Mouse (Mus musculus): Measurements from ENCODE around the gene Ptafr. TPM values are rescaled to one million over a fixed set of nuclear protein-coding genes. Genes with fewer than 3 reads are reported as not detected.

Ptafr gene
- 11.8 TPM for polyA plus RNA-seq (2014; fragmentation: Illumina TruSeq; extraction: RNeasy Lipid Tissue Mini Kit (QIAGEN cat#74804); ENCODE audit: low read depth, low replicate concordance)

DNA sequence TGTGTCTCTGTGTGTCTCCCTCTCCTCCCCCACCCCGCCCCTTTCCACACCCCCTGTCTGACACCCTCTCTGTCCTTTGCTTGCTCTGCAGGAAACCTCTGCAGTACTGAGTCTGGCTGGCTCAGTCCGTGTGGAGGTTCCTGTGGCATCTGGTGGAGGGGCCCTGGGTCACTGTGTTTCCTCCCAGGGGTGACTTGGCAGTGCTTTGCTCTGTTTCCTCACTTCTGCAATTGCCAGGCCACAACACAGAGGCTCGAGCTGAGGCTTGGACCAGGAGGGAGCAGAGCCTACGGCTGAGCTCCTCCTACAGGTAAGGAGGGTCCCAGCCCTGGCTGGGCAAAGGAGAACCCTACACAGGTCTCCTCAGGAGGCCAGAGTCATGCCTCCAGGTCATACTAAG, at the start of gene Ptafr:
Gene Ptafr (plus strand): TSS at position 103 of the 400 bp plus-strand sequence.

GRCm38 (mm10) chr4:132532981-132533916, 30.6 kb upstream of the Ptafr start, which contains the start of gene Atpif1:
Gene Atpif1, minus strand, starts transcription at chr4:132533659.

GRCm38 (mm10) chr4:132535406-132536121, 28.3 kb upstream of the Ptafr start, which contains the start of gene Dnajc8:
Gene Dnajc8, plus strand, starts transcription at chr4:132535550.

Other genes with a start within 250 kb of the Ptafr start
- 54.9 TPM for gene Trnau1ap, start 234.5 kb upstream of the Ptafr start, polyA plus RNA-seq (2014; fragmentation: Illumina TruSeq; extraction: RNeasy Lipid Tissue Mini Kit (QIAGEN cat#74804); ENCODE audit: low read depth, low replicate concordance)
- 16.3 TPM for gene Rcc1, start 210.5 kb upstream of the Ptafr start, polyA plus RNA-seq (2014; fragmentation: Illumina TruSeq; extraction: RNeasy Lipid Tissue Mini Kit (QIAGEN cat#74804); ENCODE audit: low read depth, low replicate concordance)
- gene Phactr4, start 141.6 kb upstream of the Ptafr start, polyA plus RNA-seq (2014; fragmentation: Illumina TruSeq; extraction: RNeasy Lipid Tissue Mini Kit (QIAGEN cat#74804); ENCODE audit: low read depth, low replicate concordance) = 18.6 TPM
- gene Med18, start 100.1 kb upstream of the Ptafr start, polyA plus RNA-seq (2014; fragmentation: Illumina TruSeq; extraction: RNeasy Lipid Tissue Mini Kit (QIAGEN cat#74804); ENCODE audit: low read depth, low replicate concordance) = 6.1 TPM
- 23.7 TPM for gene Sesn2, start 53.6 kb upstream of the Ptafr start, polyA plus RNA-seq (2014; fragmentation: Illumina TruSeq; extraction: RNeasy Lipid Tissue Mini Kit (QIAGEN cat#74804); ENCODE audit: low read depth, low replicate concordance)
- gene Atpif1, start 30.4 kb upstream of the Ptafr start, polyA plus RNA-seq (2014; fragmentation: Illumina TruSeq; extraction: RNeasy Lipid Tissue Mini Kit (QIAGEN cat#74804); ENCODE audit: low read depth, low replicate concordance) = 323 TPM
- gene Dnajc8, start 28.5 kb upstream of the Ptafr start, polyA plus RNA-seq (2014; fragmentation: Illumina TruSeq; extraction: RNeasy Lipid Tissue Mini Kit (QIAGEN cat#74804); ENCODE audit: low read depth, low replicate concordance) = 105 TPM
- gene Eya3, start 74.9 kb downstream of the Ptafr start, polyA plus RNA-seq (2014; fragmentation: Illumina TruSeq; extraction: RNeasy Lipid Tissue Mini Kit (QIAGEN cat#74804); ENCODE audit: low read depth, low replicate concordance) = 16.1 TPM
- 5.3 TPM for gene Xkr8, start 168.5 kb downstream of the Ptafr start, polyA plus RNA-seq (2014; fragmentation: Illumina TruSeq; extraction: RNeasy Lipid Tissue Mini Kit (QIAGEN cat#74804); ENCODE audit: low read depth, low replicate concordance)
- 15.6 TPM for gene Smpdl3b, start 193.2 kb downstream of the Ptafr start, polyA plus RNA-seq (2014; fragmentation: Illumina TruSeq; extraction: RNeasy Lipid Tissue Mini Kit (QIAGEN cat#74804); ENCODE audit: low read depth, low replicate concordance)
- 18.4 TPM for gene Rpa2, start 204.3 kb downstream of the Ptafr start, polyA plus RNA-seq (2014; fragmentation: Illumina TruSeq; extraction: RNeasy Lipid Tissue Mini Kit (QIAGEN cat#74804); ENCODE audit: low read depth, low replicate concordance)
- 7.7 TPM for gene Themis2, start 232.3 kb downstream of the Ptafr start, polyA plus RNA-seq (2014; fragmentation: Illumina TruSeq; extraction: RNeasy Lipid Tissue Mini Kit (QIAGEN cat#74804); ENCODE audit: low read depth, low replicate concordance)